Mouse (Mus musculus): ENCODE measurements around the gene Idh3a.
"Not testable (repeated sequence)": the region's sequence is repeated elsewhere in the genome, so short reads cannot be mapped to it uniquely, and the experiment has no call there.

DNA sequence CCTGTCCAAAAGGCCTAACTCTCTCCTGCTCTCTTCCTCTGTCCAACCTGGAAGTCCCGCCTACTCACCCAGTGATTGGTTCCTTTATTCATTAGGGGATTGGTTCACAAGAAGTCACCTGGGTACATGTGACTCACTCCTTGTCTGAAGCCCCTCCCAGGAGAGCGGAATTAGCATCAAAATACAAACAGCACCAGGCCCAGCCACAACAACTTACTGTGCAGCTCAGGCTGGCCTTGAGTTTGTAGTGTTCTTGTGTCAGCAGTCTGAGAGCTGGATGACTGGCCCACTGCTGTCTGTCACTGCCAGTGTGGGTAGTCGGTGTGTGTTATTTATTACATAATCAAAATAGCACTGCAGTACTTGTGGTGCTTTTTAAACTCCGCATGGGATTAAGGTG is 7.5 kb downstream of the Idh3a start:
- TF ChIP-seq POLR2AphosphoS5 (IDR thresholded peaks at IDR 0.05; ENCODE audit: insufficient replicate concordance, low read depth, low read length); CTCF (IDR thresholded peaks at IDR 0.05; ENCODE audit: low read depth, low read length); TAL1 (conservative IDR thresholded peaks at IDR 0.05; ENCODE audit: low read depth, low read length); GATA1 (IDR thresholded peaks at IDR 0.05; ENCODE audit: borderline replicate concordance, low read length); GATA2 (IDR thresholded peaks at IDR 0.05; ENCODE audit: borderline replicate concordance, low read depth, low read length): not testable (repeated sequence)
